Mouse (Mus musculus): ENCODE data around the gene Surf4. TPM values are rescaled to one million over a fixed set of nuclear protein-coding genes. Genes with fewer than 3 reads are reported as not detected.
A peak's percentile ranks its signal among the peaks of the same experiment; 100 is the strongest.

Gene Surf4
- polyA plus RNA-seq, 1 experiment from 2014 or later = 158 TPM

DNA sequence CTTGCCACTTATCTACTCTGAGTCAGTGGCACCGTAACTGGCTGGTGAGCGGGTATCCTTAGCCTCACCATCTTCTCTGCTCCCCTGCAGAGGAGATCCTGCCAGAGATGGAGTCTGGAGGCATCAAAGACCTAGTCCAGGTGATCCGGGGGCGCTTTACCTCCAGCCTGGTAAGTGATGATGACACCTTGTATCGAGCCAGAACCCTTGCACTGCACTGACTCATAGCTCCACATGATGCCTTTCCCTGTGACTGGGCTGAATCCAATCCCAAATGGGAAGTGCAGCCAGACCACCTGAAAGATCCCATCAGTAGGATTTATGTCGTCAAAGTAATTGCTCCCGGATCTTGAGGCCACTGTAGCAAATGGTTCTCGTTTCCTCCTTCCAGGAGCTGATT, 19.1 kb upstream of the Surf4 start:
- no peak overlapping the region for H3K4me3 ChIP-seq
- no peaks in the 10 kb centered on the region for H3K4me1 ChIP-seq
- DNase-seq (ENCODE audit: low spot score) = no peak
- no peak overlapping the region for H3K27ac ChIP-seq (replicated peaks)
- H3K36me3 ChIP-seq (replicated peaks) = peaks cover 99% of the 10 kb centered on the region
- no peaks in the 10 kb centered on the region for H3K27me3 ChIP-seq (replicated peaks; ENCODE audit: low read depth, poor library complexity, severe bottlenecking)
- 87% methylated on average over 8 of the region's 8 CpGs for WGBS
- H3K9me3 ChIP-seq = no peaks in the 10 kb centered on the region

DNA sequence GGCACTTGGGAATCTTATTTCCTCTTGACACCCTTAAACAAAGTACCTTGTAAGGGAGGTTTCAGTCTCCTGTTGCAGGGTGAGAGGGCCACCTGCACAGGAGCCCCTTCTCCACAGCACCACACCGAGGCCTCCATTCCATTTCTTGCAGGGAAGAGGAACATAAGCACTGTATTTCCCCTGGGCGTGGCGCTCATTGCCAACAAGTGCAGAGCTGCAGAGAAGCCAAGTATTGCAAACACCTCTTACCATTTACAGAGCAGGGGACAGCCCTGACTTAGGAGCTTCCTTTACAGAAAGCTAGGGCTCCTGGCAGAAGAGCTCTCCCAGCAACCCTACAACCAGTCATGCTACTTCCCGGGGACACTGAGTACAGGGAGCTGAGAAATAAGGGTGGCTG, 18.5 kb upstream of the Surf4 start:
- no peaks in the 10 kb centered on the region for H3K4me1 ChIP-seq
- no peak overlapping the region for H3K4me3 ChIP-seq
- no peaks in the 10 kb centered on the region for H3K9me3 ChIP-seq
- H3K27me3 ChIP-seq (replicated peaks; ENCODE audit: low read depth, poor library complexity, severe bottlenecking) = no peaks in the 10 kb centered on the region
- 95% methylated on average over 4 of the region's 4 CpGs for WGBS
- H3K36me3 ChIP-seq (replicated peaks) = peaks cover 98% of the 10 kb centered on the region
- no peak overlapping the region for H3K27ac ChIP-seq (replicated peaks)
- DNase-seq (ENCODE audit: low spot score) = no peak

DNA sequence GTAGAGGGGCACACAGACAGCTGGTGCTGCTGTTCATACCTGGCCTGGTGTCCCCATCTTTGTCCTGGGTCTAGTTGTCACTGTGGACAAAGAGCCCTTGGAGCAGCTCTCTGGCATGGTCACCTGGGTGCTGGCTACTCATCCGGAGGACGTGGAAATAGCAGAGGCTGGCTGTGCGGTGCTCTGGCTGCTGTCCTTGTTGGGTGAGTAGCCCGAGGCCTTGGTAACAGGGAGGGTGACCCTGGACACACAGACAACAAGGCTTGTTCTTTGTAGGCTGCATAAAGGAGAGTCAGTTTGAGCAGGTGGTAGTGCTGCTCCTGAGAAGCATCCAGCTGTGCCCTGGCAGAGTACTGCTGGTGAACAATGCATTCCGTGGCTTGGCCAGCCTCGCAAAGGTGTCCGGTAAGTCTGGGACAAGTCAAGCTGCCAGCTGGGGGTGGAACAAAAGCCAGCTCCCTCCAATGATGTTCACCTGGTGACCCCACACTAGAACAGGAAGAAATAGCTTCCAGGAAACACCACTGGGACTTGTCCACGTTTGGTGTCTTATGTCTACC, 17.7 kb upstream of the Surf4 start:
- H3K36me3 ChIP-seq (replicated peaks) = peaks cover 98% of the 10 kb centered on the region
- no peaks in the 10 kb centered on the region for H3K27me3 ChIP-seq (replicated peaks; ENCODE audit: low read depth, poor library complexity, severe bottlenecking)
- no peaks in the 10 kb centered on the region for H3K4me1 ChIP-seq
- H3K4me3 ChIP-seq = no peak overlapping the region
- DNase-seq (ENCODE audit: low spot score) = no peak
- 88% methylated on average over 8 of the region's 8 CpGs for WGBS
- H3K27ac ChIP-seq (replicated peaks) = no peak overlapping the region
- H3K9me3 ChIP-seq = no peaks in the 10 kb centered on the region

DNA sequence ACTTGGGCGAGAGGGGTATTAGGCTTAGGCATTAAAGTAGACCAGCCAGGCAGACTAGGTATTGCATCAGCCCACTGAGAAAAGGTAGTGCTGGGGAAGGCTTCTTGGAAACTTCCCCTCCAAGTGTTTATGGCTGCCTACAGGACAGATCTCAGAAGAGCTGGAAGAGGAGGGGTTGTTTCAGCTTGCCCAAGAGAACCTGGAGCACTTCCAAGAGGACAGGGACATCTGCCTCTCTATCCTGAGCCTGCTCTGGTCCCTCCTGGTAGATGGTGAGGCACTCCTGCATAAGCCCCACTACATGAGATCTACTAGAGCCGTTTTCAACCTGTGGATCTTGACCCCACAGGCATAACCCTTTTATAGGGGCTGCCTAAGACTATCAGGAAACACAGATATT, 16.7 kb upstream of the Surf4 start:
- Histone ChIP-seq H3K9me3 (no peaks in the 10 kb centered on the region), H3K27ac (replicated peaks) (no peak overlapping the region), H3K4me3 (no peak overlapping the region), H3K36me3 (replicated peaks) (peaks cover 88% of the 10 kb centered on the region), H3K4me1 (no peaks in the 10 kb centered on the region), H3K27me3 (replicated peaks; ENCODE audit: low read depth, poor library complexity, severe bottlenecking) (no peaks in the 10 kb centered on the region)
- 88% methylated on average over 2 of the region's 2 CpGs for WGBS
- DNase-seq (ENCODE audit: low spot score) = no peak

DNA sequence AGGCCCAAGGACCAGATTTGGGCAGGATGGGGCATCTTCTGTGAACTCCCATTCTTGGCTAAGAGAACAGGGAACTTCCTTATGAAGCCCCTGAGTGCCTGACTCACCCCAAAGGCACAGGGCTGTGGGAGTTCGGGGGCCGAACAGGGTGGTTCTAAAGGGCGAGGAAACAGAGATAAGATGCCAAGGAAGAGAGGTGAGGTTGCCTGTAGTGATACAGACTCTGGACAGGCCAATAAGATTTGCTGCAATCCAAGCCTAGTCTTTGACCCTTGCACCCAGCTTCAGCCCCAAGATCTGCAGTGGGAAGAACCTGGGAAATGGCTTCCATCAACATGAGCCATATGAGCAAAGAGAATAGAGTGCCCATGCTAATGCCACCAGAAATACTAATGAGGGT, 9.5 kb upstream of the Surf4 start:
- WGBS = 82% methylated on average over 3 of the region's 3 CpGs
- Histone ChIP-seq H3K9me3 (no peaks in the 10 kb centered on the region), H3K36me3 (replicated peaks) (peaks cover 16% of the 10 kb centered on the region; the same call in 1 of the 2 replicates), H3K27me3 (replicated peaks; ENCODE audit: low read depth, poor library complexity, severe bottlenecking) (no peaks in the 10 kb centered on the region), H3K4me1 (no peaks in the 10 kb centered on the region), H3K4me3 (no peak overlapping the region), H3K27ac (replicated peaks) (no peak overlapping the region)
- no peak for DNase-seq (ENCODE audit: low spot score)

DNA sequence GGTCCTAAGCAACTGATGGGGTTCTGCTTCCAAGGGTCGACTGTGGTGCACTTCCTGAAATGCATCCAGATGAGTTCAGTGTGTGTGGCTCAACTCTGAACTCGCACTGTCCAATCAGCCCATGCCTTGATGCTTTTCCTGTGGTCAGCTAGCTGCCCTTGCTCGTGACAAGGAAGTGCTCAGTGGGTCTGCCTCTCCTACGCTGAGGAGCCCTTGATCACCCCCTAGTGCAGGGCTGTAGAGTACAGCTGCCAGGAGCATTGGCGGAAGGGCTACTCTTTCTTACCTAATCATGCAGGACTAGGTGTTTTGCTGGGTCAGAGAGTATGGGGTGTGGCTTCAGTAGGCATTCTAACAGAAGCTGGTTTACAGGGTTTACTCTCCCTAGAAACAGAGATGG, 7.8 kb upstream of the Surf4 start:
- no peak overlapping the region for H3K4me3 ChIP-seq
- WGBS = 51% methylated on average over 5 of the region's 5 CpGs
- H3K4me1 ChIP-seq = no peaks in the 10 kb centered on the region
- H3K36me3 ChIP-seq (replicated peaks) = peaks cover 2% of the 10 kb centered on the region; the same call in 1 of the 2 replicates
- H3K27me3 ChIP-seq (replicated peaks; ENCODE audit: low read depth, poor library complexity, severe bottlenecking) = no peaks in the 10 kb centered on the region
- H3K9me3 ChIP-seq = no peaks in the 10 kb centered on the region
- no peak overlapping the region for H3K27ac ChIP-seq (replicated peaks)
- no peak for DNase-seq (ENCODE audit: low spot score)

DNA sequence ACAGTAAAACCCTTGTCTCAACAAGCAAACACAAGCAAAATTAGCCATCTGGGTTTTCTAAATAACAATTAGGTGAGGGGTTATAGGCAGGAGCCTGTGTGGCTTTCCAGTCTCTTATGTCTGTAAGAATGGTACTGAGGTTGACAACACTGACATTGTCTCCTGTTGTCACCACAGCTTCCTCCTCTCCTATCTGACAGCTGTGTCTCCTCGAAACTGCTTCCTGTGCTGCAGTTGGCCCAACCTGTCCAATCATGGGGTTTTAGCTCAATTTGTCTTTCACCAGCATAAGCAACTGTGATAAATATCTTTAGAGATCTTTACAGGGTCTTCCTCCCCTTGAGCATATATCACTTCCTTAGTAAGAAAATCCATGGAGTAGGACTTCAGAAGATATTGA, 2.7 kb upstream of the Surf4 start:
- Histone ChIP-seq H3K4me1 (peaks cover 21% of the 10 kb centered on the region), H3K36me3 (replicated peaks) (peaks cover 4% of the 10 kb centered on the region), H3K27ac (replicated peaks) (no peak overlapping the region), H3K27me3 (replicated peaks; ENCODE audit: low read depth, poor library complexity, severe bottlenecking) (no peaks in the 10 kb centered on the region), H3K9me3 (no peaks in the 10 kb centered on the region), H3K4me3 (no peak overlapping the region)
- WGBS = 71% methylated on average over 1 of the region's 1 CpGs
- no peak for DNase-seq (ENCODE audit: low spot score)

DNA sequence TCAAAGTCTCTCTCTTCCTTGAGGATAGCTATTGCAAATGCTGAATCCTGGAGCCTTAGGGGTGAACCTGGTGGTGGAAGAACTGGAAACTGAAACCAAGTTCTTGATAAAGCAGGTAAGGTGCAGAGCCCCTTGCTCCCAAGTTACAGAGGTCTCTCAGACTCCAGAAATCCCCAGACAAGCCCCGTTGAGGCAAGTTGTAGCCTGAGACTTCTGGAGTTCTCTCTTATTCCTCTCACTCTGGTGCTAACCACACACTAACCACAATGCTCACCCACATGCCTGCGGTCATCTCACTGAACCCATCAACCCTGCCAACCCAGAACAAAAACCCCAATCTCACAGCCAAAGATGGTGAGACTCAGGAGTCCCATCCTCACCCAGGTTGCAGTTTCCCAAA, 1.6 kb upstream of the Surf4 start:
- 90% methylated on average over 2 of the region's 2 CpGs for WGBS
- H3K27me3 ChIP-seq (replicated peaks; ENCODE audit: low read depth, poor library complexity, severe bottlenecking) = no peaks in the 10 kb centered on the region
- DNase-seq (ENCODE audit: low spot score) = no peak
- no peaks in the 10 kb centered on the region for H3K9me3 ChIP-seq
- peaks cover 31% of the 10 kb centered on the region for H3K4me1 ChIP-seq
- peaks cover 15% of the 10 kb centered on the region for H3K36me3 ChIP-seq (replicated peaks)
- no peak overlapping the region for H3K27ac ChIP-seq (replicated peaks)
- no peak overlapping the region for H3K4me3 ChIP-seq

DNA sequence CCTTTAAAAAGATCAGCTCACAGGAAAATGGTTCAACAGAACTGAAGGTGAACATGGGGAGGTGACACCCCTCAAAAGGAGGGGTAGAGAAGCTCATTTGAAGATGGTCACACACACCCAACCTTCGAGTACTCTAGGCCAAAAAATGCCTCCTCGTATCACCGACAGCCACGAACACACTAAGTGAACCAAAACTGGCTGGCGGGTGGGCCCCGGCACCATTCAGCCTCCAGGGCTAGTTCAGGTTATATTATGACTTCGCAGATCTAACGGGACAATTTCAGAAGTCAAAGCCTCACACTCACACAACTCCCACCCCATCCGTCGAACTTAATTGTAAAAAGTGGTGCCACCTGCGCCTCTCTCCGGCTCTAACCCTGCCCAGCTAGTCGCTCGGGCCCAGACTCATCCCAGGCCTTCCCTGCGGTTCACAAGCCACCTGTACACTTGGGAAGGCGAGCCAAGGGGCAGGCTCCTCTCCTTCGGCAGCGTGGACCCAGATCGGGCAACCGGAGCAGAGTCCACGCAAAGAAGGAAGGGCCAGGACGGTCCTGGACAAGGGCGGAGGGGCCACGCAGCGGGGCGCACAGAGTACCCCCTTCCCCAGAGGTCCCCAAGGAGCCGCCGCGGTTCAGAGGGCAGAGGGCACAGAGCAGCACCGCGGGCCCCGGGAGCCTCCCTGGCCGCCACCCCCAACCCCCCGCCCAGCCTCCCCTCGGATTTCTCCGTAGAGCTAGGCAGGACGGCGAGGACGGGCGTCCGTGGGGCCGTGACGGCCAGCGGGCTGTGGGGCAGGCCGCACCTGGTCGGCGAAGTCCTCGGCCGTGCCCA, 1.0 kb downstream of the Surf4 start:
- H3K36me3 ChIP-seq (replicated peaks) = peaks cover 41% of the 10 kb centered on the region
- DNase-seq (ENCODE audit: low spot score) = no peak
- 3% methylated on average over 49 of the region's 49 CpGs for WGBS
- peaks cover 31% of the 10 kb centered on the region for H3K4me1 ChIP-seq
- H3K4me3 ChIP-seq = peak overlapping the region; percentile 99
- H3K27me3 ChIP-seq (replicated peaks; ENCODE audit: low read depth, poor library complexity, severe bottlenecking) = no peaks in the 10 kb centered on the region
- peak overlapping the region; percentile 98 for H3K27ac ChIP-seq (replicated peaks)
- no peaks in the 10 kb centered on the region for H3K9me3 ChIP-seq

DNA sequence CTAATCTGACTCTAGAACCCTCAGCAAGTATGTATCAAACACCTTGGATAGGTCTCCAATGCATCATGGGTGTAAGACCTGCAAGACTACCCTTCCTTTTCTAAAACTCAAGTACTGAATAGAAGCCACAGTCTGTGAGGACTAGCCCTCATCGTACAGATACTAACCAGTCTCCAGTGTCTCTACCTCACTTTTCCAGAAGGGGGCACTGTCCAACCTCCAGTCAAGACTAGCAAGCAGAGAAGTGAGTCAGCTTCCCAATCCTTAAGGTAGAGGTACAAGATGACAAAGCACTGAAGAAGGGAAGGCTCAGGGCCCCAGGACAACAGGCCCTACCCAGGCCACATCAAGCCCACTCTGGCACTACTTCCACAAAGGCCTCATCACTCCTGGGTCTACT, 3.3 kb downstream of the Surf4 start:
- WGBS = 45% methylated on average over 1 of the region's 1 CpGs

DNA sequence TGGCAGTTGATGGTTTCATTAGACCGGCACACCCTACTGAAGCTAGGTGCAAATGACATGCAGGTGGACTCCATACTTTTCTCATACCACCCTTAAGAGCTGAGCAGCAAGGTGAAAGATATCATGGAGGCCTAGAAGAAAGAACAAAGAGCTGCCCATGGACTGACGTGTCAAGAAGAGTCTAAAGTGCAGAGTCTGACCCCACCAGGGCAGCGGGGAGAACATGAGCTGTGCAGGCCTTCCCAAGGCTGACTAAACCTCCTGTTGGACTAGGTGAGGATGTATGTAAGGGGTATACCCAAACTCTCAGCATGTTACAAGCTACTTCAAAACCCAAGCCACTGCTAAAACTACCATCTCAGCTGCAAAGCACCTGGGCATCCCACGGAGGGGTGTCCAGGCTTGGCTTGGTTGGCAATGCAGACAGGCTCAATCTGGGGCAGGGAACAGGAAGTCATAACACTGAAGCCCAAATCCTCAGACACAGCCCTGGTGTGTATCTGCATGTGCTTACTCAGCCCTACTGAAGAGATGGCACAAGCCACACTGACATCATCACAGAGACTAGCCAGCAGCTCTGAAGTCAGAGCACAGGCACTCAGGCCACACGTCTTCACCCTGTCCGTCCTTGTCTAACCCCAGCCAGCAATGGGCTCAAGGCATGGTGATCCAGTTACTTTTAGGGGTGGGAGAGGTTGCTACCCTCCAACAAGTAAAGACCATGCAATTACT, 5.8 kb downstream of the Surf4 start:
- Histone ChIP-seq H3K27ac (replicated peaks) (no peak overlapping the region), H3K36me3 (replicated peaks) (peaks cover 89% of the 10 kb centered on the region), H3K27me3 (replicated peaks; ENCODE audit: low read depth, poor library complexity, severe bottlenecking) (no peaks in the 10 kb centered on the region), H3K4me1 (peaks cover 21% of the 10 kb centered on the region), H3K4me3 (no peak overlapping the region), H3K9me3 (no peaks in the 10 kb centered on the region)
- no peak for DNase-seq (ENCODE audit: low spot score)
- WGBS = 93% methylated on average over 6 of the region's 6 CpGs

More for the DNA sequence above, 3.3 kb downstream of the Surf4 start:
- H3K9me3 ChIP-seq = no peaks in the 10 kb centered on the region
- H3K36me3 ChIP-seq (replicated peaks) = peaks cover 64% of the 10 kb centered on the region
- no peaks in the 10 kb centered on the region for H3K27me3 ChIP-seq (replicated peaks; ENCODE audit: low read depth, poor library complexity, severe bottlenecking)
- H3K4me3 ChIP-seq = peak overlapping the region; percentile 14; the same call in 1 of the 2 replicates
- no peak overlapping the region for H3K27ac ChIP-seq (replicated peaks)
- H3K4me1 ChIP-seq = peaks cover 31% of the 10 kb centered on the region
- DNase-seq (ENCODE audit: low spot score) = peak; percentile 56

DNA sequence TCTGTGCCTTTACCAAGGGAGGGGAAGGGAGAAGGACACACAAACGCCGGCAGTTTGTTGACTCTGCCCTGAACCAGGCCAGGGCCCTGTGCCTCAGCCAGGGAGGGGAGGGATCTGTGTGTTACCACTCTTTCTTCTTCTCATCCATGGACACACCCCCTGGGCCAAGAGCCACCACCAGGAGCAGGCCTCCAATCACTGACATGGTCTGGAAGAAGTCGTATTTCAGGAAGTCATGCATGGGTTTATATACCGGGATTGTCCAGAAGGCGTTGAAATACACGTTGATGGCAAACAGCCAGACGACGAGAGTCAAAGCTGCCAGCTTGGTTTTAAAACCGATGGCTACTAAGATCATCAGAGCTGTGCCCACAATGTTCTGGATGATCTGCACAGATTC, 11.9 kb downstream of the Surf4 start:
- Histone ChIP-seq H3K27ac (replicated peaks) (no peak overlapping the region), H3K36me3 (replicated peaks) (peaks cover 97% of the 10 kb centered on the region), H3K4me3 (no peak overlapping the region), H3K4me1 (peaks cover 13% of the 10 kb centered on the region), H3K9me3 (no peaks in the 10 kb centered on the region), H3K27me3 (replicated peaks; ENCODE audit: low read depth, poor library complexity, severe bottlenecking) (no peaks in the 10 kb centered on the region)
- no peak for DNase-seq (ENCODE audit: low spot score)
- WGBS = 84% methylated on average over 9 of the region's 9 CpGs

All from embryonic facial prominence, embryonic 10.5 days (tissue).